Mouse (Mus musculus): ENCODE data around the gene Rasa4.

DNA sequence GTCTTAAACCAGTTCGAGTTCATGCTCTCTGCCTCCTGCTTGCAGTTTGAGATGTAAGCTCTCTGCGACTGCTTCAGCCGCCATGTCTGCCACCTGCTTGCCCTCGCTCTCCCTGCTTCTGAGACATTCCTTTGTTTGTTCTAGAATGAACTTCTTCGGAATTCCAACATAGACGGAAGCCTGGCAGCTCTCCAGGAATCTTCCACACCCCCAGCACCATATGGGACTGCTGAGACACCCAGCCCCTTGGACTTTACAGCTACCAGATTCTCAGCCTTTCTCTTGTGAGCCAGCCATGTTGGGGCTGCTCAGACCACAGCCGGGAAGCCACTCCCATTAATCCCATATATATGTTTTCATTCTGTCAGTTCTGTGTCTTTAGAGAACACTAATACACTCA is 7.4 kb upstream of the Rasa4 start:
- no peak for TF ChIP-seq POLR2A (IDR thresholded peaks at IDR 0.05; ENCODE audit: control insufficient read depth, low read depth, low read length)
- no peak for TF ChIP-seq CTCF (IDR thresholded peaks at IDR 0.05; ENCODE audit: control insufficient read depth, insufficient read depth, insufficient replicate concordance, low read depth, low read length)

All from testis, adult 2 months (tissue).